Mouse (Mus musculus): ENCODE data around the gene Dnah9.

Gene Dnah9

DNA sequence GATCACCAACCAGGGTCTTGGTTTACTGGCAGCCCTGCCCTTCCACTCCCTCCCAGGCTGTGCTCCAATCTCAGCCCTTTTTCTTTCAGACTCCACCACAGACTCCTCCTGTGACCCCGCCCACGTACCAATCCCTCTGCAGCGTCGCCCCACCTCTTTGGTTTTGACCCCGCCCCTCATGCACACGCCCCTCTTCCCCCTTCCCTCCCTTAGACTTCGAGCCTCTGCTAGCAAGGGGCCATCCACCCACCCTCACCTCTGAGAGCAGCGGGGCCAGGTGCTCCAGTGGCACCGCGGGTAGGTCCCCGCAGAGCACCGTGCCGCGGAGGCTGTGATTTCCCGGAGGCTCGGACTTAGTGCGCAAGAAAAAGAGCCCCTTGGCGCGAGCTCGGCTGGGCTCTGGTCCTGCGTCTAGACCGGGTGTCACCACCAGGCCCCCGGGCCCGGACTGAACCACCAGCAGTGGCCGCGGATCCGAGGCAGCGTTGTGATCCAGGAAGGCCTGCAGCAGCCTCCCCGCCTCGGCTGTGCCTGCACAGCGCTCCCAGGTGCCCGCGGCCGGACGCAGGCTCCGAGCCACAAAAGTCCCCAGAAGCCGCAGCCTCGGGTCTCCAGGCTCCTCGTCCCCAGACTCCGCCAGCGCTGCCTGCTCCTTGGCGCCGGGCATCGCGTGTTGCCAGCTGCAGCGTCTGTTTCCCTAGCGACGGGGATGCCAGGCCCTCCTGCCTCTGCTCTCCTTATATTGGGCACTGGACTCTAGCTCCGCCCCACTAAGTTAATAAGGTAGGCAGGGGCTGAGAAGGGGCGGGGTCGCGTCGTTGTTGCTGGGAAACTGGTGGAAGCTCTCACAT is at the start of gene Dnah9:
Gene Dnah9, minus strand, starts transcription at position 751 of the 851 bp plus-strand sequence.
- DNase-seq (ENCODE audit: low spot score in 2 of 2): peak; percentile 13 to 59

DNA sequence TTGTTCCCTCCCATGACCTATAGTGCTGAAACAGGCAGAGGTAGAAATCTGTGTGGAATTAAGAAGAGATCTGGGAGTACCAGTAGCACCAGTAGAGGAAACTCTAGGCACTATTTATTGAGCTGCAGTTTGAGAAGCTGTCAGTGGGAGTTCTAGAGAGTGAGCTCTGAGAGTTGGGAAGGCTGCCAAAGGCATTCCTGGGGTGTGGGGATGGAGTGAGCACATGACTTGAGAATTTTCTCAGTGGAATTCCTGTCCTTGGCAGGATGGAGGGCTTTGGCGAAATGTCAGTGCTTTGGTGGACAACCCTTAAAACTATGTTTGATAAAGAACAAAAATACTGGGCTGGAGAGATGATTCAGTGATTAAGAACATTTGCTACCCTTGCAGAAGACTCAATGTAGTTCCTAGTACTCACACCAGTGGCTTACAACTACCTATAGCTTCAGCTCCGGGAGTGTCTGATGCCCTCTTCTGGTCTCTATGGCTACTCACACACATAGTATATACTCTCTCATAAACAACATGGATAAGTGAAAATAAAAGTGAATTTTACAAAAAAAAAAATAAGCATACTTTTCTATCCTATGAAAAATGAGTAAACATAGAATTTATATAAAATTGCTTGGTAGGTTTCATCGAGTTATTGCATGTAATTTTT is 20.4 kb upstream of the Dnah9 start:
- peak in 1 of 2 experiments; percentile 13 for DNase-seq (ENCODE audit: low spot score in 2 of 2)

DNA sequence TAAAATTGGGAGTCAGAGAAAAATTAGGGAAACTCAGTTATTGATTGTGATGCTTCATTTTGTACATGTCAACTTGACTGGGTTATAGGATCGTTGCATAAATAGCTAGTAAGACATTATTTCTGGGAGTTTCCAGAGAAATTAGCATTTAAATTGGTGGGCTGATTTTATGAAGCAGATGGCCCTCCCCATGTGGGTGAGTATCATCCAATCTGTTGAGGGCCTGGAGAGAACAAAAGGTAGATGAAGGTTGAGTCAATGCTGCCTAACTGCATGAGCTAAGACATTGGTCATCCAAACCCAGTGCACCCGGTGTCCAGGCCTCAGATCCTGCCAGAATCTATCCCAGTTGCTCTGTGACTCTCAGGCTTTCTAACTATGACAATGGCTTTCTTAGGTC is 19.8 kb upstream of the Dnah9 start:
- DNase-seq (ENCODE audit: low spot score in 2 of 2): no peak

DNA sequence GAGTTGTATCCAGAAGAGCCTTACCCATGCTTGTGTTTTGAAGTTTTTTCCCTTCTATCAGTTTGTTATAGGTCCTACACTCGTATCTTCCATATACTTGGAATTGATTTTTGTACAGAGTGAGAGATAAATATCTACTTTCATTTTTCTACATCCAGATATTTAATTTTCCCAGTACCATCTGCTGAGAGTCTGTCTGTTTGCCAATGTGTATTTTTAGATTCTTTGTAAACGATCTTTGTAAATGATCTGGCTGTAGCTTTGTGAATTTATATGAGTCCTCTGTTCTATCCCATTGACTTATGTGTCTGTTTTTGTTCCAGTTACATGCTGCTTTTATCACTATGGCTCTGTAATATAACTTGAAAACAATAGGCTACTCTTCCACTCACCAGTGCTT is 9.4 kb upstream of the Dnah9 start:
- no peak for DNase-seq (ENCODE audit: low spot score in 2 of 2)

DNA sequence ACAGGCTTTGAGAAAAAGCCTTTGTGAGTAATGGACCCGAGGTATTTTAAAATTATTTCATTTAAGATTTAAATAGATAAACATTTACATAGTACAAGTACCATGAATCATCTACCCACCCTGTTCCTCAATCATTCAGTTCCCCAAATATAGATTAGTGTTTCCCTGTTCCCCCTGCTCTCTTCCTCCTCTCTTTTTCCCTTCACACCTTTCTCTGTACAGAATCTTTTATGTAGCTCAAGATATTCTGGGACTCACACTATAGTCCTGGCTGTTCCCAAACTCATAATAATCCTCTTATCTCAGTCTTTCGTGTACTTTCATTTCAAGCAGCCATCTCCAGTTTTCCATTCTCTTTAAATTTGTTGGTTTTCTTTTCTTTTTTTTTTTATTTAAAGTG is 4.3 kb downstream of the Dnah9 start:
- no peak for DNase-seq (ENCODE audit: low spot score in 2 of 2)

DNA sequence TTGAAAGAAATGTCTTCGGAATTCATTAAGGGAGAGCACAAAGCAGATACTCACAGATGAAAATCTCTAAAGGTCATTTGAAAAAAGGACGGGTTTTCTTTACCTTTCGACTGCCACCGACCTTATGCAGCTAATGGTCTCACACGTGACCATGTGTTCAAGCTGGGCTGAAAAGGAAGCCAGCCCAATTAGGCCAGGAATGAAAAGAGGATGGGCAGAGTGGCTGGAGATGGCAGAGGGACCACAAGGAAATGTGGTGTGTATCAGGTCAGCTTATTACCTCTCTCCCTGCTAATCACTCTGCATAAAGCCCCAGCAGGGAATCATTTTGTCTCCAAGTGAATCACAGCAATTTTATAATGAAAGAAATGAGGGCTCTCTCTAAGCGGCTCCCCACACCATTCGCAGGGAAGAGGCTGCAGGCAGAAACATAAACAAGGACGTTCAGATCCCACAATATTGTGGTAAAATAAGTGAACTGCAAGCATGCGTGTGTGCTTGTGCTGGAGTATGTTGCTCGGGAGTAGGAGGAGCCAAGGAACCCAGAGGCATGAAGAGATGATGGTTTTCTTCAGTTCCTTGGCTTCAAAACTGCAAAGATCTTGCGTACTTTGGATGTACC is 27.6 kb downstream of the Dnah9 start:
- no peak for DNase-seq (ENCODE audit: low spot score in 2 of 2)

DNA sequence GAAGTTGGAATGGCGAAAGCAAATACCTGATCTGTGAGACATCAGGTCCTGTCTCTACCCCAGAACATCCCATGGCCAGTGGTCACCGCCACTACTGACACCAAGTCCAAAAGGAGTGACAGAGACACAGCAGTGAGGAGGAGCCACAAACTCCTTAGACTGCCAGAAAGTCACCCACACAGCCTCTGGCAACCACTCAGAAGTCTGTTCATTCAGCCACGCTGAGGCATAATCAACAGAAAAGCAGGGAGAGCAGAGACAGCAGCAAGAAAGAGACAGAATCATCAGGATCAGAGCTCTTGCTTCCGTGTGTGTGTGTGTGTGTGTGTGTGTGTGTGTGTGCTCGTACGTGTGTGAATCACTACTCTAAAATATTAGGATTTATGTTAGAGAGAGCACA is 33.5 kb downstream of the Dnah9 start:
- no peak for DNase-seq (ENCODE audit: low spot score in 2 of 2)

DNA sequence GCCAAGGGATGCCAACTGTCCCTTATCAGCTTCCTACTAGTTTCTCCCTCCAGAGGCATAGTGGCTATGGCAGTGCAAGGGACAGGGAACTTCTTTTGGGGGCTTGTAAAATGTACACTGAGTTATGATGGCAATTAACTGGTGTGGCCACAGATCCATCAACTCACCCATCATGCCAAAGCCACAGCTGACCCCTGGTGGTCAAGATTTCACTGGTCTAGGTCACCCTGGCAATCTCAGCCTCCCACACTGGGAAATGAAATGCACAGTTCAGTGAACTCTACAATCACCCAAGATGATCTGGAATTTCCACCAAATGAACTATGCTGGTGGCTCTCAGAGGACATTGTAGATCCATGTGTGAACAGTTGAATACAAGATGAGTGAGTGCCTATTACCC is 42.2 kb downstream of the Dnah9 start:
- no peak for DNase-seq (ENCODE audit: low spot score in 2 of 2)

DNA sequence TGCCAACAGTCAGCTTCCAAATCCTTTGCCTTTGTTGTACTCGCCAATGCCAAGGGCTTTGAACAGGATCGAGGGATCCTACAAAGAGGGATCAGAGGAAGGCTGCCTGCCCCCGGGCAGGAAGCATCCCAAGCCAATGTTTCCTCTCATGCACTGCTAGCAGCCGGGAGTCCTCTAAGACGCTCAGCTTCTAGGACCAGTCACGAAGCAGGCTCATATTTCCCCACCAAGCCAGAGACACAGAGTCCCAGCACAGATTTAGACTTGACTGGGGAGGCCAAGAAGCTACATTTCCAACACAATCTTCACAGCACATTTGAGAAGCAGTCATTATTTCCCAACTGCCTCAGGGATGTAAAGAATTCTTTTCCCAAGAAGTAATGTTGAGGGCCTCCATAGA is 43.9 kb downstream of the Dnah9 start:
- DNase-seq (ENCODE audit: low spot score in 2 of 2): no peak

DNA sequence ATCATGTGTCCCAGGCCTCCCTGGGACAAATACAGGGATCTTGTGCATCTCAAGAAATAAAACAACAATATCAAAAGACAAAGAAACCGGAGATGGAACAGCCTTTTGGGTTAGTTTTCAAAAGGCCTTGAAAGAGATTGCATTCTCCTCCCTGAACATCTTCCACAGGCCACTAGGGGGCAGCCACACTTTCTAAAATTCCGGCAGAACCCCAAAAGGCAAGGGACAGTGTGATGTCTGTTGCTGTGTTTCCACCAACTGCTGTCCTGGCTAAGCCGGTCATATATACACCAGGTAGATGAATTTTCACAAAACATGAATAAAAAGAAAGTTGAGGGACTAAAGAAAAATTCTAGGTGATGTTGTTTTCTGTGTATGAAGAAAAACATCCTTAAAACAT is 46.3 kb downstream of the Dnah9 start:
- no peak for DNase-seq (ENCODE audit: low spot score in 2 of 2)

DNA sequence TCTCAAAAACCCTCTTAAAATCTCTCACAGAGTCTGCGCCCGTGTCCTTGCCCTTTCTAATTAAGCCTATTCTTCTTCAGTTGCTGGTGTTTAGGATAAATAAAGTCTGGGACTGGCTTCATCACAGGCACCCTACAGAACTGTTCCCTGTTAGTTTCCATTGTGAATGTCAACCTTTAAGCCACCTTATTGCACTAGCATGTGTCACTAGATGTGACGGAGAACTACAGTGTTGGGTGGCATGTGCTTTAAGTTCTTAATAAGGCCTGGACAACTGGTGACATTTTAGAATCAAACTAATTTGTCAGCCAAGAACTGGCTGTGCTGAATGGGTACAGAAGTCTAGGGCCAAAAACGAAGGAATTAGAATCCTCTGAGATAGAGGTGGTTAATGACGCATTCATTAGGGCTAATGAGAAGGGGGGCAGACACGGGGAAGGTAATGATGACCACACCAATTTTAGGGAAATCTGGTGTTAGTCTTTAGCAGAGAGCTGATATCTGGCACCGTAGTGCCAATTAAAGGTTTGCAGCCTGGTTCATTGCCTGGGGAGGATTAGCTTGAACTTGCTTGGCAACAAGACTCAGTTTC is 84.6 kb downstream of the Dnah9 start:
- DNase-seq (ENCODE audit: low spot score in 2 of 2): no peak

DNA sequence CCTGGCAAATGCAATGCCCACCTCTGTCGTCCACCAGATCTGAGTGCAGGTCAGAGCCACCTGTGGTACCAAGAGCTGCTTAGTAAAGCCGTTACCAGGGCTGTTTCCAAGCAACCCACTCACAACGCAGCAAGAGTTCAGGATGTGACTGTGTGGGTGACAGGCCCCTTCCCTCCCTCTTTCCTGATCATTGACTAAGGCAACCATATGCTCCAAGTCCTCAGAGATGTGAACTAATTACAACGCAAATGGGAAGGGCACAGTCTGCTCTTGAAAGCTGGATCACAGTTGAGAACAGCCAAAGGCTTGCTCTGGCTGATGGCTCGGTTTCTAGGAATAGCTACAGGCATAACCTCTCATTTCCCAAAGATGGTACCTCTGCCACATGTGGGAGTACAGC is 95.4 kb downstream of the Dnah9 start:
- no peak for DNase-seq (ENCODE audit: low spot score in 2 of 2)

DNA sequence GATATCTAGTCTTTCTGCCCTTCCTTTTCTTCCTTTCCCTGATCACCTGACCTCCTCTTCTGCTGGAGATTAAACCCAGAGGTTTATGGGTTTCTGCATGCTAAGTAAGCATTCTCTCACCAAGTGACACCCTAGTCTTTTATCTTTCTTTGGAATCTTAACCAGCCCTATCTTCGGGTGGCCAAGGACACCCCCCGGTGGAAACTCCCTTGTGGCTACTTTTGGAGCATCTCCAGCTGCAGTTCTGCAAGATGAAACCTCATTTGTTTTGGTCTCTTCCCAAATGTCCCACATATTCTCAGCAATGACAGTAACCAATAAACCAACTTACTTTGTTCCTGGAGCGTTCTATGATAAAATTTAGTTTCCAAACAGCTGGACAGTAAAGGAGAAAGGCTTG is 109.4 kb downstream of the Dnah9 start:
- DNase-seq (ENCODE audit: low spot score in 2 of 2): no peak

DNA sequence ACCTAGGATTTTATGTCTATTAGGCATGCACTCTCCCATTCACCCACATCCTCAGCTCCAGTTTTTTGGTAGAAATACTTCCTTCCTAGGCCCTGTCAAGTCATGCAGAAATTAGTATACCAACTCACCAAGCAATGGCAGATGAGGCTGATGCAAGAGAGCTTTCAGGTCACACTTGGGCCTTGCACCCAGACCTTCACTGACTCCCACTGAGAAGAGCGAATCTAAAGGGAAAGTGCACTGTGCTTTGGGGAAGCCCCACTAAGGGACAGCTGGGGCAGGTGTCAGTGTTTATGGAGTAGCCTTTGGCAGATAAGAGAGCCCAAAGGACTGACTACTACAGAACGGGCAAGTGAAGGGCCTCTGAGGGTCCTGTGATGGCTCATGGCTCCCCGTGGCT is 117.1 kb downstream of the Dnah9 start:
- no peak for DNase-seq (ENCODE audit: low spot score in 2 of 2)

DNA sequence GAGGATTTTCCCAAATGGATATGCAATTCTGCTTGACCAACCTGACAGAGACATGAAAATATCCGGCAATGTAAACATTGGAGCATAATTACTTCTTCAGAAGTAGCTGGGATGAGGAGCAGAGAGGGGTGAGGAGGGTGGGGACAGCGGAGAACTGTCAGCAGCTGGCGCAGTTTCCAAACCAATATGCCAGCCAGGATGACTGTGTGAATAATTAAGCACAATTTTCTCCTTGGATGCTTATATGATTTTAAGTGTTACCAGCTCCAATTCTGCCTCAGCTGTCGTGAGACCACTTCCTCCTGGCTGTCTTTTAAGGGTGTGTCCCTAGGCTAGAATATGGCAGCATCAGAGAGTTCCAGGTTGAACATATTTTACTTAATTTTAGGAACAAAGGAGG is 119.2 kb downstream of the Dnah9 start:
- no peak for DNase-seq (ENCODE audit: low spot score in 2 of 2)

DNA sequence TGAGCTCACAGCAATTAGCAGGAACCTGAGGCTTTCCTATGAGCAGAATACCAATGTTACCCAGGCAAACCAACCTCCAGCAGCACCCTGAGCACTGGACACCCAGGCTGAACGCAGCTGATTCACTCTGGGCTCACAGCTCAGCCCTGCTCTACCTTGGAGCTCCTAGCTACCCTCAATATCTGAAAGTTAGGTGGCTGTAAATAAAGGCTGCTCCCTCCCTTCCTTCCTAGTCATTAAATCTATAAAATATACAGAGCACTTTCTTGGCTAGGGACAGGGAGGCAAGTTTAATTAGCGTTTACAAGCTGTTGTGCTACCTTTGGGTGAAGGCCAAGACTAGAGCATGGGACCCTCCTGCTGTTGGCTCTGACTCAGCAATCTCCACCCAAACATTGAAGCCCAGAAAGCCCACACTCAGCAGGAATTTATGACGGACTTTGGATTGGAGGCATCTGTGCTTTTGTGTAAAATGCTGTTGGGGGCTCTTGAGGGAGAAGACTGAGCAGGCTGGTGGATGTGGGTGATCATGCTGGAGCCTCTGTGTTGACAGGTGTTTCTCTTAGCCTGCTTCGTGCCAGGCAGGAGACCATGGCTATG is 121.7 kb downstream of the Dnah9 start:
- no peak for DNase-seq (ENCODE audit: low spot score in 2 of 2)

DNA sequence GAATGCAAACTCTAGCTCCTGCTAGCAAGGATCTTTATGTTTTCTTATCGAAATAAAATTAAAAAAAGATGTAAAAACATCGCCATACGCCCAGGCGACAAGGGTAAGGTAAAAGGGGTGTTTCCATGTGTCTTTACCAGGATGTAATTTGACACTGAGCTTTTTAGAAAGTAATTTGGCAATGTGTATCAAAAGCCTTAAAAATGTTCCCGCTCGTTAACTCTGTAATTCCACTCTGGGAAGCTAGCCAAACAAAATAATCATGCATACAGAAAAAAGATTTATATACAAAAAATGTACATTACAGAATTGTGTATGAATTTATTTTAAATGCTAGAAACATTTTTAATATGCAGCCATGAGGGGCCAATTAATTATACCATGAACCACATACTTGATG is 124.7 kb downstream of the Dnah9 start:
- no peak for DNase-seq (ENCODE audit: low spot score in 2 of 2)

DNA sequence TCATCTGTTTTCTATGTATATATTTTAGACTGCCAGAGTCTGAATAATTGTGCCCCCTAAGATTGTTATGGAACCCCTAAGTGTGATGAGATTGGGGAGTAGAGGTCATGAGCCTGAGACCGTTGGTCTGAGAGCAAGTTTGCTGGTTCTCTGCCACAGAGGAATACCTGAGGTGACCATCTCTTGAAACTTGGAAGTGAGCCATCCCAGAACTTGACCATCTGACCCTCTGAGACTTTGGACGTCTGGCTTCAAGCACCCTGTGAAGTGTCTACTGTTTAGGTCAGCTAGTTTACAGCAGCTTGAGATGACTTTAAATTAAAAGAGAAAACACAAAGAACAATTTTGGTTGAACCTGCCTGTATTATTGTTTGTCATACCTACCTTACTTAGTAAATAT is 125.8 kb downstream of the Dnah9 start:
- DNase-seq (ENCODE audit: low spot score in 2 of 2): no peak

DNA sequence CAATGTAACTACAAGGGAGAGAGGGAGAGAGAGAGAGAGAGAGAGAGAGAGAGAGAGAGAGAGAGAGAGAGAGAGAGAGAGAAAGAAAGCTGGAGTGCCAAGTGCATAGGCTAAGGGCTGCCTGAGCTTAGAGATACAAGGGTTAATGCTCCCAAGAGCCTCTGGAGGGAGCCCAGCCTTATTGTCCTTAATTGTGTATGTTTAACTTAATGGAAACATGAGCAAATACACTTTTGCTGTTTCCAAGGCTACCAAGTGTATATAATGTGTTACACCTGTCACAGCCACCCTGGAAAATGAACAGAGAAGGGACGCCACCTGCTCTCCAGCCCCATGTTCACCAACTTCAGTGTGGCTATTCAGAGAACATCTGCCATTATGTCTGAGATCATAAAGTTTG is 142.6 kb downstream of the Dnah9 start:
- no peak for DNase-seq (ENCODE audit: low spot score in 2 of 2)

DNA sequence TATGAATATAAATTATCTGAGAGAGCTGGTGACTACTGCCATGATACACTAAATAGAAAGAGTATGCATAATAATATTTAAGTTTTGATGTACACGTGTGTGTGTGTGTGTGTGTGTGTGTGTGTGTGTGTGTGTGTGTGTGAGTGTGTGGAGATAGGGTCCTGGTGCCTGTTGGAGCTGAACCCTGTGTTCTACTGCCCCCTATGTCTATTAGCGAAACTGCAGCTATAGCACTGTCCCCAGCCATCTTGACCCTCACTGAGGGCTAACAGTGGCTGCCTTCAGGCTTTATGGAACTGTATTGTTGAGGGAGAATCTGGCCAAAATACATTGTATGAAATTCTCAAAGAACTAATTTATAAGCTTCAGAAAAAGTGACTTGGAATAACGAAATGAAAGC is 192.5 kb downstream of the Dnah9 start:
- DNase-seq (ENCODE audit: low spot score in 2 of 2): no peak

DNA sequence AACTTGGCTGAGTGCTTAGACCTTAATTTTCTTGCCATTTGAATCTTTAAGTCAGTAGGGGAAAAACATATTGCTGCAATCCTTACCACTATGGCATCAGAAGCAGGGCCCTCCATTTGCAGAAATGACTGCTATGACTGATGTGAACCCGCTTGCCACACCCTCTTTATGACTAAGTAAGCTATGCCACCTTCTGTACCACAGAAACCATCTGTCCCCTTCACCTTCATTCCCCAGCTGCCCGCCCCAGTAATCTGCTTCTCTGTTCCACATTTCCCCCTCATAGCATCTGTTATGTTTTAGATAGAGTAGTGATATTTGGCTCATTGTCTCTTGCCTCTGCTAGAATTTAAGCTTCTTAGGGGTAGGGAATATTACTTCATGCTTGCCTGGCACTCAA is 237.6 kb downstream of the Dnah9 start:
- DNase-seq (ENCODE audit: low spot score in 2 of 2): no peak

DNA sequence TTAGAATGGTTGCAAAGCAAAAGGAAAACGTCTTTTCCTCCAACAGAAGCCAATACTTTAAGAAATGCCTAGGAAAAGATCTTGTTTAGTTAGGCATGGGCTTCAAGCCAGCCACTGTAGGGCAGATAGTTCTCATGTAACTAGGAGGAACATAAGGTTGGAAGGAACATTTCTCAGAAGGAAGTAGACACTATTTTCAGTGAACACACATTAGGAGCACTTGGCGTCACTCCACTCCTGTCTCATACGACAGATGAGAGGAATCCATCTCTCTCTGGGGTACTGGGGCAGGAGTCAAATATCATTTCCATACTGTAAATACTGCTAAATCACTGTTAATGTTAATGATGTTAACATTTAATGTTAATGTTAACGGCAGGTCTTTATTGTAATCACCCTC is 238.0 kb downstream of the Dnah9 start:
- no peak for DNase-seq (ENCODE audit: low spot score in 2 of 2)

Measured in spleen, postnatal 4 days (tissue).